Mouse (Mus musculus): ENCODE results near the gene Lrch4.

Gene Lrch4

DNA sequence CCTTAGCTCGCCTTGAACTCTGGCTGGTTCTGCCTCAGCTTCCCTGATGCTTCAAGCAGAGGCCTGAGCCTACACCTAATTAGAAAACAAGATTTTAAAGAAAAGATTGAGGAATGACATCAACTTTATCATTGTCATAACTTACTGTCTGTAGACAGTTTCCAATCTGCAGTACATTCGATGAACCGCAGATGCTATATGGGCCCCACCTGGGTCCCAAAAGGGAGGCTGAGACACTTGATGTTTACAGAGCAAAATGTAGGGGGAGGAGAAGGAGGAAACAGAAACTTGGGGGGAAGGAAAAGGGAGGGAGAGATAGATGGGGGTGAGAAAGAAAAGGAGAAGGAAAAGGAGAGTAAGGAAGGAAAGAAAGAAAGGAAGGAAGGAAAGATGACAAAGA lies 61.1 kb downstream of the Lrch4 start:
- in situ Hi-C loops (cut with MseI, MboI), result no loop called here

DNA sequence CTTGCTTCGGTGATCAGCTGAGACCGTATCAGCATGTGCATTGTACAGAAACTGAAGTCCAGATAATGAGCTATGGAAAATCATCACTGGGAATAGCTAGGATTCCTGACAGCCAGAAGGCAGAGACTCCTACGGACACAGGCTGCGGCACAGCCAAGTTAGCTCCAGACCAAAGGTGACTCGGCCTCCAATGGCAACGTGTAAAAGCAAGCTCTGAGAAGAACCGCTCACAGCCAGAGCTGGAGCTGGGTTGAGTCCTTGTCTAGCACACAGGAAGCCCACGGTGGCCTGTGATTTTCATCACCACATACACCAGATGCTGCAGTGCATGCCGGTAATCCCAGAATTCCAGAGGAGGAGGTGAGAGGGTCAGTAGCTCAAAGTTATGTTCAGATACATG lies 61.6 kb downstream of the Lrch4 start:
- in situ Hi-C loops (cut with MseI, MboI), result no loop called here
